Mouse (Mus musculus) layer of hippocampus, adult 9-10 months (tissue): ENCODE measurements around the gene Mrpl33.
"Not testable (repeated sequence)": the region's sequence is repeated elsewhere in the genome, so short reads cannot be mapped to it uniquely, and the experiment has no call there.

ENCODE experiments used
- DNase-seq: peaks from one replicate; pipeline ENCODE4 v3.0.0; 2022; ENCODE audit warnings: low spot score

Mrpl33 gene

GRCm38 (mm10) chr5:31596481-31597429 is at the start of gene Mrpl33:
Gene Mrpl33 (plus strand): TSS chr5:31596935.
- DNase-seq = no peak

- DNase-seq = no peak
Measured at GRCm38 (mm10) chr5:31559401-31559800, 37.3 kb upstream of the Mrpl33 start.

- DNase-seq = no peak
Measured at GRCm38 (mm10) chr5:31560352-31560751, 36.4 kb upstream of the Mrpl33 start.

GRCm38 (mm10) chr5:31562036-31562666 is 34.6 kb upstream of the Mrpl33 start:
- peak; percentile 40 for DNase-seq

GRCm38 (mm10) chr5:31563496-31563895 is 33.2 kb upstream of the Mrpl33 start:
- peak; percentile 55 for DNase-seq

- no peak for DNase-seq
Measured at GRCm38 (mm10) chr5:31563905-31564304, 32.8 kb upstream of the Mrpl33 start.

- no peak for DNase-seq
Measured at GRCm38 (mm10) chr5:31564976-31565375, 31.8 kb upstream of the Mrpl33 start.

- no peak for DNase-seq
Measured at GRCm38 (mm10) chr5:31566026-31566425, 30.7 kb upstream of the Mrpl33 start.

GRCm38 (mm10) chr5:31566457-31566856 is 30.3 kb upstream of the Mrpl33 start:
- DNase-seq = no peak

- no peak for DNase-seq
Measured at GRCm38 (mm10) chr5:31567951-31568657, 28.6 kb upstream of the Mrpl33 start.

GRCm38 (mm10) chr5:31571023-31571608 is 25.6 kb upstream of the Mrpl33 start:
- DNase-seq = no peak

- DNase-seq = no peak
Measured at GRCm38 (mm10) chr5:31573722-31574121, 23.0 kb upstream of the Mrpl33 start.

- no peak for DNase-seq
Measured at GRCm38 (mm10) chr5:31576539-31576975, 20.2 kb upstream of the Mrpl33 start.

GRCm38 (mm10) chr5:31581263-31581662 is 15.5 kb upstream of the Mrpl33 start:
- DNase-seq = no peak

- no peak for DNase-seq
Measured at GRCm38 (mm10) chr5:31581932-31582331, 14.8 kb upstream of the Mrpl33 start.

- no peak for DNase-seq
Measured at GRCm38 (mm10) chr5:31583261-31583660, 13.5 kb upstream of the Mrpl33 start.

GRCm38 (mm10) chr5:31585526-31585925 is 11.2 kb upstream of the Mrpl33 start:
- DNase-seq = no peak

- no peak for DNase-seq
Measured at GRCm38 (mm10) chr5:31588016-31588415, 8.7 kb upstream of the Mrpl33 start.

- DNase-seq = not testable (repeated sequence)
Measured at GRCm38 (mm10) chr5:31588672-31589071, 8.1 kb upstream of the Mrpl33 start.

GRCm38 (mm10) chr5:31589711-31590319 is 6.9 kb upstream of the Mrpl33 start:
- DNase-seq = no peak

GRCm38 (mm10) chr5:31591122-31591521 is 5.6 kb upstream of the Mrpl33 start:
- DNase-seq = no peak

- DNase-seq = no peak
Measured at GRCm38 (mm10) chr5:31595868-31596267, 867 bp upstream of the Mrpl33 start.
